Mouse (Mus musculus): ENCODE measurements around the gene Sart3. TPM values are rescaled to one million over a fixed set of nuclear protein-coding genes. Genes with fewer than 3 reads are reported as not detected.

The Sart3 gene
- polyA plus RNA-seq, 1 experiment from 2014 or later, result 78.3 TPM

GRCm38 (mm10) chr5:113805301-113805700 is 33.0 kb upstream of the Sart3 start:
- no peak overlapping the region for H3K27ac ChIP-seq
- DNase-seq (ENCODE audit: extremely low spot score, low spot score), result no peak
- no peaks in the 10 kb centered on the region for H3K36me3 ChIP-seq (replicated peaks)
- H3K27me3 ChIP-seq (ENCODE audit: poor library complexity, severe bottlenecking), result peaks cover under 1% of the 10 kb centered on the region; the same call in 1 of the 2 replicates
- peaks cover 2% of the 10 kb centered on the region; the same call in 1 of the 2 replicates for H3K9me3 ChIP-seq
- WGBS, result 90% methylated on average over 9 of the region's 9 CpGs
- H3K4me1 ChIP-seq, result peaks cover 42% of the 10 kb centered on the region
- no peak overlapping the region for H3K4me3 ChIP-seq

GRCm38 (mm10) chr5:113804395-113804966 is 32.2 kb upstream of the Sart3 start:
- Histone ChIP-seq H3K4me3 (no peak overlapping the region), H3K36me3 (replicated peaks) (no peaks in the 10 kb centered on the region), H3K4me1 (peaks cover 51% of the 10 kb centered on the region), H3K27me3 (ENCODE audit: poor library complexity, severe bottlenecking) (peaks cover 9% of the 10 kb centered on the region), H3K9me3 (no peaks in the 10 kb centered on the region), H3K27ac (0 out of 2 replicates have a peak overlapping the region, but pooled peaks have one; percentile 2)
- 59% methylated on average over 7 of the region's 7 CpGs for WGBS
- DNase-seq (ENCODE audit: extremely low spot score, low spot score), result no peak

GRCm38 (mm10) chr5:113800280-113800679 is 28.0 kb upstream of the Sart3 start, which contains the start of gene Tmem119:
Tmem119 (minus strand) TSS chr5:113800516.
- Histone ChIP-seq H3K36me3 (replicated peaks) (no peaks in the 10 kb centered on the region), H3K4me3 (peak within 1 kb of the TSS; percentile 36), H3K9me3 (no peaks in the 10 kb centered on the region), H3K27ac (peak within 1 kb of the TSS; percentile 80), H3K4me1 (peaks cover 67% of the 10 kb centered on the region), H3K27me3 (ENCODE audit: poor library complexity, severe bottlenecking) (peaks cover 50% of the 10 kb centered on the region)
- 1% methylated on average over 11 of the region's 11 CpGs for WGBS
- DNase-seq (ENCODE audit: extremely low spot score, low spot score), result peak; percentile 64

- WGBS, result 45% methylated on average over 5 of the region's 5 CpGs
- Histone ChIP-seq H3K4me1 (peaks cover 70% of the 10 kb centered on the region), H3K27me3 (ENCODE audit: poor library complexity, severe bottlenecking) (peaks cover 56% of the 10 kb centered on the region), H3K9me3 (no peaks in the 10 kb centered on the region), H3K27ac (peak overlapping the region; percentile 80), H3K36me3 (replicated peaks) (no peaks in the 10 kb centered on the region; the same call in 1 of the 2 replicates), H3K4me3 (peak overlapping the region; percentile 36)
- DNase-seq (ENCODE audit: extremely low spot score, low spot score), result peak; percentile 41
Observed at GRCm38 (mm10) chr5:113799691-113800090, 27.4 kb upstream of the Sart3 start.

GRCm38 (mm10) chr5:113798525-113798924 is 26.2 kb upstream of the Sart3 start:
- no peak for DNase-seq (ENCODE audit: extremely low spot score, low spot score)
- H3K36me3 ChIP-seq (replicated peaks), result peaks cover 2% of the 10 kb centered on the region; the same call in 1 of the 2 replicates
- WGBS, result 80% methylated on average over 9 of the region's 9 CpGs
- no peaks in the 10 kb centered on the region for H3K9me3 ChIP-seq
- H3K27ac ChIP-seq, result peak overlapping the region; percentile 80
- H3K27me3 ChIP-seq (ENCODE audit: poor library complexity, severe bottlenecking), result peaks cover 60% of the 10 kb centered on the region
- H3K4me3 ChIP-seq, result peak overlapping the region; percentile 36; the same call in 1 of the 2 replicates
- H3K4me1 ChIP-seq, result peaks cover 69% of the 10 kb centered on the region

GRCm38 (mm10) chr5:113797149-113797882 is 25.0 kb upstream of the Sart3 start:
- Histone ChIP-seq H3K27ac (peak overlapping the region; percentile 78), H3K9me3 (no peaks in the 10 kb centered on the region), H3K27me3 (ENCODE audit: poor library complexity, severe bottlenecking) (peaks cover 60% of the 10 kb centered on the region), H3K4me1 (peaks cover 68% of the 10 kb centered on the region), H3K4me3 (peak overlapping the region; percentile 36), H3K36me3 (replicated peaks) (peaks cover 2% of the 10 kb centered on the region; the same call in 1 of the 2 replicates)
- no peak for DNase-seq (ENCODE audit: extremely low spot score, low spot score)
- WGBS, result 12% methylated on average over 19 of the region's 19 CpGs

- Histone ChIP-seq H3K4me3 (peak overlapping the region; percentile 36), H3K27ac (peak overlapping the region; percentile 78), H3K4me1 (peaks cover 70% of the 10 kb centered on the region), H3K36me3 (replicated peaks) (peaks cover 2% of the 10 kb centered on the region; the same call in 1 of the 2 replicates), H3K9me3 (no peaks in the 10 kb centered on the region), H3K27me3 (ENCODE audit: poor library complexity, severe bottlenecking) (peaks cover 60% of the 10 kb centered on the region)
- 6% methylated on average over 13 of the region's 13 CpGs for WGBS
- peak; percentile 70 for DNase-seq (ENCODE audit: extremely low spot score, low spot score)
Observed at GRCm38 (mm10) chr5:113796401-113797148, 24.3 kb upstream of the Sart3 start.

- DNase-seq (ENCODE audit: extremely low spot score, low spot score), result no peak
- no peak overlapping the region for H3K27ac ChIP-seq
- peaks cover 20% of the 10 kb centered on the region for H3K27me3 ChIP-seq (ENCODE audit: poor library complexity, severe bottlenecking)
- H3K36me3 ChIP-seq (replicated peaks), result peaks cover 2% of the 10 kb centered on the region; the same call in 1 of the 2 replicates
- no peak overlapping the region for H3K4me3 ChIP-seq
- H3K9me3 ChIP-seq, result no peaks in the 10 kb centered on the region
- H3K4me1 ChIP-seq, result peaks cover 44% of the 10 kb centered on the region
- 87% methylated on average over 16 of the region's 16 CpGs for WGBS
Observed at GRCm38 (mm10) chr5:113791197-113792095, 19.1 kb upstream of the Sart3 start.

GRCm38 (mm10) chr5:113790453-113791196 is 18.3 kb upstream of the Sart3 start:
- DNase-seq (ENCODE audit: extremely low spot score, low spot score), result no peak
- Histone ChIP-seq H3K9me3 (no peaks in the 10 kb centered on the region), H3K27me3 (ENCODE audit: poor library complexity, severe bottlenecking) (peaks cover 12% of the 10 kb centered on the region), H3K36me3 (replicated peaks) (peaks cover 2% of the 10 kb centered on the region; the same call in 1 of the 2 replicates), H3K27ac (no peak overlapping the region), H3K4me1 (peaks cover 36% of the 10 kb centered on the region), H3K4me3 (no peak overlapping the region)
- 84% methylated on average over 11 of the region's 11 CpGs for WGBS

GRCm38 (mm10) chr5:113789075-113789788 is 16.9 kb upstream of the Sart3 start:
- DNase-seq (ENCODE audit: extremely low spot score, low spot score), result no peak
- Histone ChIP-seq H3K4me1 (peaks cover 26% of the 10 kb centered on the region), H3K27me3 (ENCODE audit: poor library complexity, severe bottlenecking) (peaks cover 3% of the 10 kb centered on the region; the same call in 1 of the 2 replicates), H3K4me3 (no peak overlapping the region), H3K36me3 (replicated peaks) (no peaks in the 10 kb centered on the region), H3K27ac (peak overlapping the region; percentile 54), H3K9me3 (no peaks in the 10 kb centered on the region)
- WGBS, result 56% methylated on average over 7 of the region's 7 CpGs

- Histone ChIP-seq H3K27ac (peak overlapping the region; percentile 54; the same call in 1 of the 2 replicates), H3K4me3 (no peak overlapping the region), H3K9me3 (no peaks in the 10 kb centered on the region), H3K4me1 (peaks cover 25% of the 10 kb centered on the region), H3K27me3 (ENCODE audit: poor library complexity, severe bottlenecking) (peaks cover 7% of the 10 kb centered on the region; the same call in 1 of the 2 replicates), H3K36me3 (replicated peaks) (no peaks in the 10 kb centered on the region)
- no peak for DNase-seq (ENCODE audit: extremely low spot score, low spot score)
- WGBS, result 49% methylated on average over 6 of the region's 6 CpGs
Observed at GRCm38 (mm10) chr5:113788645-113789044, 16.3 kb upstream of the Sart3 start.
